Mouse (Mus musculus) mesoderm, embryonic 11.5 days (tissue): ENCODE measurements around the gene Uhrf1.

Source experiments
- DNase-seq: peaks from one replicate; pipeline ENCODE4 v3.0.0-alpha.2; 2012; ENCODE audit warnings: low read depth, low spot score

Uhrf1 gene

DNA sequence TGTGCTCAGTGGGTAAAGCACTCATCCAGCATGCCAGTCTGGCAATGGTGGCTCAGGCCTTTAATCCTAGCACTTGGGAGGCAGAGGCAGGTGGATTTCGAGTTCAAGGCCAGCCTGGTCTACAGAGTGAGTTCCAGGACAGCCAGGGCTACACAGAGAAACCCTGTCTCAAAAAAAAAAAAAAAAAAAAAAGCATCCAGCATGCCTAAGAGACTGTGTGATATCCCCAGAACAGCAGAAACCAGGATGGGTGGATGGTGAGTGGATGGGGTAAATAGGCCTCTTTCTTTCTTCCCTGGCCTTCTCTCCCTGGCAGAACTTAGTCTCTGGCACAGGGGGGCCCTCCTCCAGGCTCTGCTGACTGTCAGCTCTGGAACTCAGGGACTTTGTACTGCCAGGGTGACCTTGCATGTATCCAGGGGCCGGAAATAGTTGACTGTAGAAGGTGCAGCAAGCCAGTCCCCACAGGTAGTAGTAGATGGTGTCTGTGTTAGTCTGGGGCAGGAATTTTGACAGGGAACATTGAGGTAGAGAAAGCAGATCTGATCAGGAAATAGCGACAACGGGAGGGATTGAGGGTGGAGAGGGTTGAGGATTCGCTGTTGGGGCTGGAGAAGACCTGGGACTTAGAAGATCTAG, 27.2 kb upstream of the Uhrf1 start:
- no peak for DNase-seq

DNA sequence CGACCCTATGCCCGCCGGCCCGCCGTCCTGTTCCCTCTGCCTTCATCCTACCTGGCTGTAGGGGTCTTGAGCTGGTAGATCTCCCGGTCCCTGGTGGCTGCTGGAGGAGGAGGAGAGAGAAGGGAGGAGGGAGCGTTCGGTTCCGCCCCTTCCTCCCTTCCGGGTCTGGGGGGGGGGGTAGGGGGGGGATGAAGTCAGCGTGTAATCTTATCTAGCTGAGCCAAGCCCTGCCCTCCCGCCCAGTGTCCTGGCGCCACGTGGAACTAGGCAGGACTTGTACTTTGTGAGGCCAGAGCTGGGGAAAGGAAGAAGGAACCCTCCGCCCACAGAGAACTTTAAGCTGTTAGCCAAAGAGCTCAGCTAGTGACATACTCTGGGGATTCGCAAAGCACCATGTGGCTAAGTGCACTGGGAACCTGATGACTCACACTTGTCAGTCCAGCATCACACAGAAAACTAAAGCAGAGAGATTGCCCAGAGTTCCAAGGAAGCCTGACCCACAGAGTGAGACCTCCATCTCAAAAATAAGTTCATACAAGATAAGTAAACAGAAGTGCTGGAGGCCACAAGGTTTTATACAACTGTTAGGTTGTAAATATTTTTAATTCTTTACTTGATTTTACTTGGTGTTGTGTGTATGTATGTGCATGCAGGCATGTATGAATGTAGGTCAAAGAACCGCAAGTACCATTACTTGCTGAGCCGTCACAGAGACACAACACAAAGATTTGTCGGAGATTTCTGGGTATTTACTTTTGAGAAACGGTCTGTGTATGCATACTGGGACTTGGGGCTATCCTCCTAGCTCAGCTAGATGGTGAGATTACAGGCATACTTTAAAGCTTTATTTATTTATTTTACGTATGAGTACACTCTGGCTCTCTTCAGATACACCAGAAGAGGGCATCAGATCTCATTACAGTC, 26.2 kb upstream of the Uhrf1 start, which contains the start of gene Ticam1:
Ticam1 (minus strand) TSS at position 144 of the 924 bp plus-strand sequence.
- peak; percentile 99 for DNase-seq

DNA sequence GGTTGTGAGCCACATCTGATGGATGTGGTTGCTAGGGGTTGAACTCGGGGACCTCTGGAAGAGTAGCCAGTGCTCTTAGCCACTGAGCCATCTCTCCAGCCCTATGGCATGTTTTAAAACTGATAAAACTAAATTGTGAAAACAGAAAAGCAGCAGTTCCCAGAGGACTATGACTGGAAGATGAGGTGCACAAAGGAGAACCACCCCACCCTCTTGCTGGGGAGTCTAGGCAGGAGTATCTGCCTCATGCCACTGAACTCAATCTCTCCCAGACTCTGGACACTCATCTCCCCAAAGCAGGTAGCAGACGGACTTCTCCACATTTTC, 25.6 kb upstream of the Uhrf1 start:
- no peak for DNase-seq

DNA sequence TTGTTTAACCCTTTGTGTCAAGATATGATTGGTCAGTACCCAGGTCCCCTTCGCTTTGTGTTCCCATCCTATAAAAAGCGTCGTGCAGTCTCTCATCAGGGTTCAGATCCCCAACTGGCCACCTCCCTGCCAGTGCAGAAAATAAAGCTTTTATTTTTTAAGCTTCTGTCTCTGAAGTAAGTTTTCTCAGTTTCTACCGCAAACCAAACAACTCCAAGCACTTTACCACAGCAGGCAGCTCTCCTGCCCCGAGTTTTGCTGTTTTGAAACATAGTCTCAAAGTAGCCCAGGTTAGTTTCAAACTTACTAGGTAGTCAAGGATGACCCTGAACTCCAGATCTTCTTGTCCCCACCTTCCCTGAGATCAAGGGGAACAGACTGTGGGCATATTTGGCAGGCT, 24.8 kb upstream of the Uhrf1 start:
- DNase-seq: no peak

DNA sequence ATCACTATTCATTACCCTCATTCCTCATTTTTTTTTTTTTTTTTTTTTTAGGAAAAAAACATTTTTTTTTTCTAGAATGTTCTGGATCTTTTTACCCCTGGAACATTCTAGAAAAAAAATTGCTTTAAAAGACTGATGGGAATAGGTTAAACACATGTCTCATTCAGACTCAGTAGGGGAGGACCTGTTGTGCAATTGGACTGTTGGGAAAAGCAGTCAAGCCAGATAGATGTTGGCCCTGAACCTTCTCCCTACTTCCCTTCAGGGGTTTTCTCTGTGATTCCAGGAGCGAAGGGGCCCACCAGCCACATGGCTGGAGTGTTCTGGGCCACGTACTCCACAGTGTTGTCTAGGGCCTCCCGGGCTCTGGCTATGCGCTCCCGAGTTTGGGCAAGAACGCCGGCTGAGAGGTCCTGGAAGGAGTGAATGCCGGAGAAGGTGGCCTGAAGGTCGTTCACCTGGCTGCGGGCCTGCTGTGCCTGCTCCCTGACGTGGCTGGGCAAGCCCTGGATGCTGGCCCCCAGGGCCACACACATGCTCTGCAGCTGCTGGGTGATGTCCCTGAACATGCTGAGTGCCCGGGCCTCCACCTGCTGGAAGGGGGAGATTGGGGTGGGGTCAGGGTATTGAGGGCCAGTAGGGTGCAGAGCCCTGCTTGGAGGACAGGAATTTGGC, 23.5 kb upstream of the Uhrf1 start:
- DNase-seq: no peak

DNA sequence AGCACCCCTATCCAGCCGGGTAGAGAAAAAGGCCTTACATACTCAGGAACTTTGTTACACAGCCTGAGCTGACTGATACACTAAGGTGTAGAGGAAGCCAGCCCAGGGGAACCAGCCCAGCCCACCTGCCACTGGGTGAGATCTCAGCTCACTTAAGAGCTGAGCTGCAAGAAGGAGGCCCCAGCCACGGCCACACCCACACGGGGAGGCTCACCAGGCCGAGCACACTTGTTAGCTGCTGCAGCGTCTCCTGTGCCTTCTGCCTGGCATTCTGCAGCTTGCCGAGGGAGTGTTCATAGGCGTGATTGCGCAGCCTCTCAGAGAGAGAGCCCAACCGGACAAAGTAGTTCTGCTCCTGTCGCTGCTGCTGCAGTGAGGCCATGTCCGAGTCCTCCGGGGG, 21.9 kb upstream of the Uhrf1 start:
- DNase-seq: no peak

DNA sequence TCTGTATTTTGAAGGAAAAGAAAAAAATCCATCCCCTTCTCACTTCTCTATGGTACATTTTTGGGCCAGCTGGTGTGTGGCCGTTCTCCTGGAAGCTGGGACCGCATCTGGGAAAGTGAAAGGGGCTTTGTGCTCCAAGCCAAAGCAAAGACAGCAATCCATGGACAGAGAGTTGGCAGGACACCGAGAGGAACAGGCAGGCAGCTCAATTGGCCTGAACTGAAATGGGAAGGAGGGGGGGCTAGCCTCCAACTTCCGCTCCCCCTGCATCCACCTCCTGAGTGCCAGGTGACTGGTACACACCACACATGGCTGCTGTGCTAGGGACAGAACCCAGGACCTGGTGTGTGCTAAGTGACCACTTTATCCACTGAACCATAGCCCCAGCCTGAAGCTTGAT, 20.3 kb upstream of the Uhrf1 start:
- DNase-seq: no peak

DNA sequence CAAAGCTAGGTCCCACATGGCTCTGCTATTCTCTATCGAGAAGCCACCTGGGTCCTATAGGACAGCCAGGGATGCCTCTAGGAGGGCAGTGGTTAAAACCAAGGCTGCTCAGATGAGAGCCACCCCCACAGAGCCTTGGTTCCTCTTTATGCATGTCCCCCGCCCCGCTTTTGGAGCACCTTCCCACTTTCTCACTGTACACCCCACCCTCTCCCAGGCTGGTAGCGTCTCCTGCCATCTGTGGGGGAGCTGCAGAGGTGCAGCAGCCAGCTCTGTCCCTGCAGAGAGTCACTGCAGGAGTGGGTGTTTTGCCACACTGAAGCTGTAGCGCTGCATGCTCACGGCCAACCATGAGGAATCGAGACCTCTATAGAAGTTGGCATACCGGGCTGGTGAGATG, 19.8 kb upstream of the Uhrf1 start:
- DNase-seq: no peak

DNA sequence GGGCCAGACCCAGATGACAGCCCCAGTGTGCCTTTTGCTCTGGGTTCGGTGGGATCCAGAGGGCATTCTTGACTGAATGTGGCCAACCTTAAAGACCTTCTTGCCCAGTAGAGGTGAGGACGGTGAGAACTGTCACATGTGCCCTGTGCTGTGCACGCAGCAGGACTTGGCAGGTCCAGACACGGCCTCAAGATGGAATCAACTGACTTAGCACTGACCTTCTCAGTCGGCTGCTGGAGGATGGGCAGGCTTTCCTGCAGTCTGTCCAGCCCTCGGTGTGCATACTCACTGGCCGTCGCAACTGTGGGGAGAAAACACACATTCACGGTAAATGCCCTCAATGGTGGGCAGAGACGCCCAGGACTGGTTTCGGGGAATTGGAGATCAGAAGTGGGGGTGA, 17.1 kb upstream of the Uhrf1 start:
- no peak for DNase-seq

DNA sequence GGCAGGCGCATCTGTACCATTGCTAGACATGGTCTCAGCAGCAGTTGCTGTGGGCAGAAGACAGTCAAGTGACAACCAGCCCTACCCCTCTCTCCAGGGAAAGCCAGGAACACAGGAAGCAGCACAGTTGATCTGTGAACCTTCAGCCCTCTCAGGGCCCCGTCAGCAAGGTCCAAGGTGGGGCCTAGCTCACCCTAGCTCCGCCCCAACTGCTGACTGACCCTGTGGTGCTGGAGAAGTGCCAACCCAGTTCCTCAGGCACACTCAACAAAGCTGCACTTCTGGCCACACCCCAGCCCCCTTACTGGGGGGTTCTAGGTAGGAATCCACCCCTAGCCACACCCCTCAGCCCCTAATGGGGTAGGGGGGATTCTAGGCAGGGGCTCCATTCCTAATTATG, 15.3 kb upstream of the Uhrf1 start:
- DNase-seq: no peak

DNA sequence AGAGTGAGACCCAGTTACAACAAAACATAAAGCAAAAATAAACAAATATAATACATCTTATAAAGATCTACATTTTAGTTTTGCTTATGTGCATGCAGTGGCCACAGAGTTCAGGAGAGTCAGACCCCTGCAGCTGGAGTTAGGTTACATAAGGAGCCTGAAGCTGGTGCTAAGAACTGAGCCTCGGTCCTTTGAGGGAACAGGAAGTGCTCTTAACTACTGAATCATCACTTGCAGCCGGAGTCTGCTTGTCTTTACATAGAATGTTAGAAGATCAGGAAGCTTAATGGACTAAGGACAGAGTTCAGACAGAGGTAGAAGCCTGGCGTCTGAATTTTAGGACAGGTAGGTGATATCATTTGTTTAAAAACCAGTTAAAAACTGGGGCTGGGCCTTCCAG, 14.3 kb upstream of the Uhrf1 start:
- no peak for DNase-seq

DNA sequence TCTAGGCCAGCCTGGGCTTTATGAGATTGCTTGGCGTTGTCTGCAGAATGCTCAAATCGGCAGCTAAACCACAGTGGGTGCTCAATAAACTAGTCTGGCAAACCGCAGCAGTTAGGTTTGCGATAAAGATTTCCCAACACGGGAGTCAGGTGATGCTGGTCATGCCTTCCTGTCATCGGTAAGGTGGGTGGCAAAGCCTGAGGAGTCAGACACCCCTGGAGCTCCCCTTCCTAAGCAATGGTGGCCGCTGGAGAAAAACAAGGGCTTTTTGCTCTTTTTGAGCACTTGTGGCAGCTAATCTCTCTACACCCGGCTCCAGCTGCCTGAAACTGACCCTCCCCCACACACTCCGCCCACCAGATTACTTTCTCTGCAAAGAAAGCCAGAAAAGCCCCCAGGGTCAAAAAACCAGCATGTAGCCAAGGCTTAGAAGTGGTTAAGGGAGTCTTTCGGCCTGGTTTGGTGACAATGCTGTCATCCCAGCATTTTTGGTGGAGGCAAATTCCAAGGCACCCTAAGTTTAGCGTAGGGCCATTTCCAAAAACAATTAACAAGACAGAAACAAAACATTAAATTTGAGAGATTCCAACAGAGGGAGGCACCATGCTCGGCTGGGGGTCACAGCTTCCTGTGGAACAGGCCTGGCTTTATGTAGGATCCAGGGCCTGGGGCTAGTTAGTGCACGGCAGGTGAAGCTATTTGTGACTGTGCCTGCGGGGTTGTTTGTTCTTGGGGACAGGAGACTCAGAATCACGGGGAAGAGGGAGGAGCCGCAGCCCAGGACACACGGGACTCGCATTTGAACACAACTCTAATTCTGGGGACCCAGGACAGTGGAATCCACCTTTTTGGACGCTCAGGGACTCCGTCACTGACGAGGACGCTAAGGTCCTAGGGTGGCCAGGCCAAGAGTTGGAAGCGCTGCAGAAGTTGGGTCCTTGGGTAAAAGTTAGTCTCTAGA, 13.5 kb upstream of the Uhrf1 start:
- peak; percentile 70 for DNase-seq

DNA sequence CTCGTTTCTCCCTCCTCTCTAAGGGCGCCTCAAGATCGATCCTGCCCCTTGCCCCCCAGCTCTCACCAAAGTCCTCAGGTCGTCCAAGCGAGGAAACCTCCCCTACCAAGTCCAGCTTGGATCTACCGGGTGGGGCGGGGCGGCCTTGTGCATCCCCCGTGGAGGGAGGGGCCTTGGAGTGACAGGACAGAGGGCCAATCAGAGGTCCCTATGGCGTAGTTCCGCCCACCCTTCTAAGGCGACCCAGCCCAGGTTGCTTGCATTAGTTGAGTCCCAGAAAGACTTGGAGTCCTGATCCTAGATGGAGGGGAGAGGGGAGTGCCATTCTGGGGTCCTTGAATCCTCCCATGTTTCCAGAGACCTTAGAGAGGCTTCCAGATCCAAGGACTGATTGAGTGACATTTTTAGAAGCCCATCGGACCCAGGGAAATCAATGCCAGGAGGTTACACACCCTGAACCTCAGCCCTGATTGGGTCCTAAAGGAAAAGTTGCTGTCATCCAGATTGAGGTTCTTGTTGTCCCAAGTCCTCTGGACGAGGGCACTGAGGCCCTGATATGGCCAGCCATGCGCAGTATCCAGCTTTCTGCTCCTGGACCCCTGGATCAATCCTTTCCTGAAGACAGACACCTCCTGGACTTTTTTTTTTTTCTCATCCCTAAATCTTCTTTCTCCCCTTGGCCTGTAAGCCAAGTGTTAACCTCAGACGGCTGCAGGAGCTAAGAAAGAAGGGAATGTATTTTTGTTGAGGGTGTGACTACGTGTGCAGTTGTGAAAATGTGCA, 12.5 kb upstream of the Uhrf1 start:
- peak; percentile 92 for DNase-seq

DNA sequence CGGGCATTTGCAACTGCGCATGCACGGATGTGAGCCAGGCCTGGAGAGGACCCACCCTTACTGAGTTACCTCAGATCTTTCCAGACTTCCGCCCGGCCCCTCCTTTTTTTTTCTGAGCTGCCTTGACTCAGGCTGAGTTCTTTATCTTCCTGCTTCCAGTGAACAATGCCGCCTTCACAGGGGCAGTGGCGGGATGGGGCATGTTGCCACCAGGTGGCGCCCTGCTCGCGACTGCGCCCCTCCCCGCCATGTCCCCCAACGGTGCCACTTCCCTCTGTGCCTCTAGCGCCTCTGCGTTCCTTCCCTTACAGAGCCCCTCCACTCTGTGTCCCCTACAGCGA, 12.0 kb upstream of the Uhrf1 start:
- peak; percentile 92 for DNase-seq

DNA sequence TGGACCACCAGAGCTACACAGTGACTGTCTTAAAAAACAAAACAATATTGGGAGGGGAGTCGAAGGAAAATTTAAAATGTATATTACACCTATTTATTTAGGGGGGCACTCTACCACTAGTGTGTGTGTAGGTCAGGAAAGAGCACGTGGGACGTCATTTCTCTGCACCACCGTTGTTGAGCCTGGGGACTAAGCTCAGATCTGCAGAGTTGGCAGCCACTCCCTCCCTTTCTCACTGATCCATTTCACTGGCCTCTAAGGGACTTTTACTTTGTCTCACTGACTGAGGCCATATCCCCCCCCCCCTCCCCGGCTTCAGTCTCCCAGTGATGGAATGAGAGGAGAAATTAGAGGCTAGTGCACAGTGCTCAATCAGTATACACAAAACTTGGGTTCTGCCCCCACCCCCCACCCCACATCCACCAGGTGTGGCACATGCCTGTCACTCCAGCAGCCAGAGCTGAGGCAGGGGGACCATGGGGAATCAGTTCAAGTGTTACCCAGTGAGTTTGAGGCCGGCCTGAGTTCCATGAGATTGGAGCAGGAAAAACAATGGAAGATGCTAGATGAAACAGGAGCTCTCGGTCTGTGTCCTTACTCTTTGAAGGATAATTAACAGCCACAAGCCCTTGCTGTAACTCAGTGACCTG, 11.2 kb upstream of the Uhrf1 start:
- no peak for DNase-seq

DNA sequence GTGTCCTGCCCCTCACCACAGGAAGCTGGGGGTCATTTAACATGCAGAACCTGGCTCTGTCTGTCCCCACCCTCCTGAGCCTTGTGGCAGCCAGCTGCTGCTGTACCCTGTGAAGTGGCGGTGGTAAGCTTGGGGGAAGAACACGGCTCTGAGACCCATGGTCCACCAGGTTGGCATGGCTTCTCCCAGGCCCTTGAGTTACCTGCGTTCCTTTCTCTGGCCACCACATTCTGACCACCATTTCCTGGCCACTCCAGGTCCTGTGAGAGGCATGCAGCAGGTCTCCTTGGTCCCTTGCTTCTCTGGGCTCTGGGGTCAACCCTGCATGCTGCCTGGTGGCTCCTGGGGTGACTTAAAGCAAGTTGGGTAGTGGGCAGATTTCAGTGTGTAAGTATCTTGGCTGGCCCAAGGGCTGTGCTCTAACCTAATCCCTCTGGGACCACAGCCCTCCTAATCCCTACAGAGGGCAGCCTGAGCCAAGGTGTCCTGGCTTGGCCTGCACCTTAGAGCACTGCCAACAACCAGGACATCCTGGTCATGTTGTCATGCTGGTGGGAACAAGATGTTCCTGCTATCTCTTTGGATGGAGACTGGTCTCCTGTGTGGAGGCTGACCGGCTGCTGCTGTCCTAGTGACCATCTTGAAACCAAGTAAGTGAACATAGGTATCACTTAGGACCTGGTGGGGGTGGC, 10.4 kb upstream of the Uhrf1 start, which contains the start of gene Plin3:
Plin3 (minus strand) TSS at position 343 of the 692 bp plus-strand sequence.
- DNase-seq: no peak

DNA sequence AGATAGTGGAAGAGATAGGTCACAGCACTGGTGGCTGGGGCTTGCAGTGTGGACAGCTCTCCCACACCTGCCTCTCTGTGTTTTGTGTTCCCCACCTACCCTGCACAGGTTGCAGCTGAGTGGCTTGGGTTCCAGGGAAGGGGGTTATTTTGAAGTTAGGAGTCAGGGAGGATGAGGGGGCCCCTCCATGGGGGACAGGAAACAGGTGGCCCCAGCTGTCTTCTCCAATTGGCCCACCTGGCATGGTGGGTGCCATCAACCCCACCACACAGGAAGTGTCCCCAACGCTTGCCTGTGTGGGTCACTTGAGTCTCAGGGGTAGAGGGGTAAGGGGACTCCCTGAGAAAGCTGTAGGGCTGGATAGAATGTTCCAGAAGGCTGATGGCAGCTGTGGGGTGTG, 9.8 kb upstream of the Uhrf1 start:
- DNase-seq: no peak

DNA sequence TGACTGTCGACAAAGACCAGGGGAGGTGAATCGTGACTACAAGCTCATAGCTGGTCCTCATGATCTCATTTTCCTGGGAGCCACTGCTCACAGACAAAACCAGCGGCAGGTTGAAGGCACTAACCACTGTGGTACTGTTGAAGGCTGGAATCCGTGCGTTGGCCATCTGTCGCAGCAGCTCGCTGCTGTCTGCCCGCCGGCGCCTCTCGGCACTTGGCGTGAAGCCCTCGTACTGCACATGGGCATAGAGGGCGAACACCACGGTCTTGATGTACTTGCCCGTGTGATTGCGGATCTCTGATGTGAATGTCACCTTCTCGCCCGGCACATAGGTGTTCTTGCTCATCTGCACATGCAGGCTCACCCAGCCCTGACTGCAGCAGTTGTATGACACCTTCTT, 8.9 kb upstream of the Uhrf1 start:
- no peak for DNase-seq

DNA sequence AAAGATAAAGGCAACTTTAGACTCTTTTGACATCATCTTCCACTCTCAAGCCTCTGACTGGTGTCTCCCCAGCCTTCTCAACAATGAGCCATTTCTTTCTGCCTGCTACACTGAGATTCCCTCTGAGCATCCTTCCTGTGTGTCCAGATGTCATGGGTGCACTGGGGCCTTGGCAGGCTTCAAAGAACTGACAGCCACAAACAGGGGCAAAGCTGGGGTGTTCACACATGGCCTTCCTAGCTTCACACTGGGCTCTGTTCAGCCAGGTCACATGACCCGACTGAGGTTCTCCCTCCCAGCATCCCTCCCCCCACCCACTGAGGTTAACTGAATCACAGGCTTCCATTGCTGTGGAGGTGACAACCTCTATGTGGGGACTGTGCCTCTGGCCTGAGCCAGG, 6.9 kb upstream of the Uhrf1 start:
- DNase-seq: no peak

DNA sequence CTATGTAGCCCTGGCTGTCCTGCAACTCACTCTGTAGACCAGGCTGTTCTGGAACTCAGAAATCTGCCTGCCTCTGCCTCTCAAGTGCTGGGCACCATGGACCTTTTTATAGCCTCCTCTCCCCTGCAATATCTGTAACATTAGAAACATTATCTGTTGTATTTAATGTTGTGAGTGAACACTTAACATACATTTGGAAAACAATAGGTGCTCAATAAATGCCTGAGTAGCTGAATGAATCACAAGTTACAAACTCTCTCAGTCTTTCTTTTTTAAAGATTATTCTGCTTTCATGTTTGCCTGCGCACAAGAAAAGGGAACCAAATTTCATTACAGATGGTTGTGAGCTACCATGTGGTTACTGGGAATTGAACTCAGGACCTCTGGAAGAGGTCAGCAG, 4.9 kb upstream of the Uhrf1 start:
- DNase-seq: no peak
